Mouse (Mus musculus): ENCODE results near the gene Herc2. TPM values are rescaled to one million over a fixed set of nuclear protein-coding genes. Genes with fewer than 3 reads are reported as not detected.

Gene Herc2
- total and polyA plus RNA-seq, 3 experiments, result 14.6 to 41.0 (median 34.8) TPM

DNA sequence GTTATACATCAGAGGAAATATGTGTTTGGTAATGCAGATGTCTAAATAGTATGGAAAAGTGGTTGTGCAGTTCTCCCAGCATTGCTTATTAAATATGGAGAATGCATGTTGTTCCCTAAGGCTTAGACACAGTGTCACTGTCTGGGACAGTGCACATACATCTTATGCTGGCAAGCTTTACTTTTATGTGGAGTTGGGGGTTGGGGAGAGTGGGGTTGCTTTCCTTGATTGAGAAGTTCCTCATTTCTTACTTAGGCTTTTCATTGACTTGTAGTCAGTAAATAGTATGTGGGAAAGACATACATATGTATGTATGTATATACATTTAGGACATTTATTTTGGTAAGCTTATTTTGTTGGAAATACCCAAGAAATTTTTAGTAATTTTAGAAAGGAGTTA is 3.0 kb downstream of the Herc2 start:
- no peak for TF ChIP-seq POLR2A (IDR thresholded peaks at IDR 0.05; ENCODE audit: insufficient read depth, low read depth, low read length)
- no peak overlapping the region for H3K9ac ChIP-seq (ENCODE audit: low read depth, low read length)
- intact Hi-C loops (cut with DNase I), result loop anchor here (5.0 kb wide), 2 partner anchors 74 to 211 kb away; partner anchors contain the start of gene Cyfip1
- no peak overlapping the region for H3K4me3 ChIP-seq
- DNase-seq, result no peak
- H3K27me3 ChIP-seq (ENCODE audit: control insufficient read depth, insufficient read depth, low read length), result no peaks in the 10 kb centered on the region
- peaks cover 2% of the 10 kb centered on the region; the same call in 1 of the 2 replicates for H3K79me2 ChIP-seq (replicated peaks; ENCODE audit: control insufficient read depth, insufficient read depth, low read length)
- peaks cover 10% of the 10 kb centered on the region for H3K36me3 ChIP-seq (ENCODE audit: control insufficient read depth, insufficient read depth, low read length)
- peaks cover 1% of the 10 kb centered on the region for H3K4me1 ChIP-seq (ENCODE audit: control insufficient read depth, insufficient read depth, low read length)
- H3K27ac ChIP-seq, result no peak overlapping the region

DNA sequence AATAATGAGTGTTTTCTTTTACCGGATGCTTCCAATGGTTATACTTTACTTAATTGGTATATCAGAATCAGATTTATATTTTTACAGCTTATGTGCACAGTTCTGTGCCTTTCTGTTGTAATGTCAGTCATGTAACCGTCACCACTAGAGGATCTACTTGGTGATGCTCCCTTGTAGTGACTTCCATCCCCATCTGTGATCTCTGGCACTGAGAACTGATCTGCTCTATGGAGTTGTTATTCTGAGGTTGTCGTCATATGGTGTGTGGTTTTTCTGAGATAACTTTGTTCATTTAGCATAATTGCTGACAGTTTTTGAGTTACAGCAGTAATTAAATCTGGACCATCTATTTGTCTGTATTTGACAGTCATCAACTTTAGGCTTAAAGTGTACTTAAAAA is 5.3 kb downstream of the Herc2 start:
- Histone ChIP-seq H3K4me1 (ENCODE audit: control insufficient read depth, insufficient read depth, low read length) (peaks cover 1% of the 10 kb centered on the region; the same call in 1 of the 2 replicates), H3K27ac (no peak overlapping the region), H3K9ac (ENCODE audit: low read depth, low read length) (no peak overlapping the region), H3K36me3 (ENCODE audit: control insufficient read depth, insufficient read depth, low read length) (peaks cover 8% of the 10 kb centered on the region), H3K79me2 (replicated peaks; ENCODE audit: control insufficient read depth, insufficient read depth, low read length) (peaks cover 7% of the 10 kb centered on the region), H3K27me3 (ENCODE audit: control insufficient read depth, insufficient read depth, low read length) (no peaks in the 10 kb centered on the region), H3K4me3 (no peak overlapping the region)
- no peak for DNase-seq
- intact Hi-C loops (cut with DNase I), result no loop called here
- 83% methylated on average over 3 of the region's 3 CpGs for WGBS
- TF ChIP-seq POLR2A (IDR thresholded peaks at IDR 0.05; ENCODE audit: insufficient read depth, low read depth, low read length), result no peak
- no peak for TF ChIP-seq CTCF (IDR thresholded peaks at IDR 0.05)

DNA sequence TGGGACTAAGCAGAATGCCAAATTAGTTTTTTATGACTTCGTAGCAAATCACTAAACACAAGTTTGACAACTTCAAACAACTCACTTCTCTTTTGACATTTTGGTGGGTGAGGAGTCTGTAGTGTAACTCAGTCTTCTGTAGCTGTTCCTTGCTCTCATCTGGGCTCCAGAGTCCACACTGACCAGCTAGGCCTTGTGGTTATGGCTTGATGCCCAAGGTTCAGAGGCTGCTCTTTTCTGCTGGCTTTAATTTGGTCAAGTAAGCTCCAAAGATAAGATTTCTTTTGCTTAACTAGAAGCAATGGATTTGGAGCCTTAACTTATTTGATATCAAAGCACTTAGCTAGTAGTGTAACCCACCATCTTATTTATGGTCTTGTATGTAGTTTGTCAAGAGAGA is 14.9 kb downstream of the Herc2 start:
- H3K9ac ChIP-seq (ENCODE audit: low read depth, low read length), result no peak overlapping the region
- H3K4me1 ChIP-seq (ENCODE audit: control insufficient read depth, insufficient read depth, low read length), result peaks cover 6% of the 10 kb centered on the region
- no peaks in the 10 kb centered on the region; the same call in 1 of the 2 replicates for H3K36me3 ChIP-seq (ENCODE audit: control insufficient read depth, insufficient read depth, low read length)
- H3K79me2 ChIP-seq (replicated peaks; ENCODE audit: control insufficient read depth, insufficient read depth, low read length), result no peaks in the 10 kb centered on the region; the same call in 1 of the 2 replicates
- no peak overlapping the region for H3K4me3 ChIP-seq
- H3K27ac ChIP-seq, result no peak overlapping the region
- no peaks in the 10 kb centered on the region for H3K27me3 ChIP-seq (ENCODE audit: control insufficient read depth, insufficient read depth, low read length)
- TF ChIP-seq CTCF (IDR thresholded peaks at IDR 0.05) (no peak), POLR2A (IDR thresholded peaks at IDR 0.05; ENCODE audit: insufficient read depth, low read depth, low read length) (no peak), EP300 (IDR thresholded peaks at IDR 0.05; ENCODE audit: insufficient read depth, low read depth, low read length) (no peak)
- DNase-seq, result no peak
- intact Hi-C loops (cut with DNase I), result no loop called here
- 88% methylated on average over 1 of the region's 1 CpGs for whole genome bisulfite sequencing

DNA sequence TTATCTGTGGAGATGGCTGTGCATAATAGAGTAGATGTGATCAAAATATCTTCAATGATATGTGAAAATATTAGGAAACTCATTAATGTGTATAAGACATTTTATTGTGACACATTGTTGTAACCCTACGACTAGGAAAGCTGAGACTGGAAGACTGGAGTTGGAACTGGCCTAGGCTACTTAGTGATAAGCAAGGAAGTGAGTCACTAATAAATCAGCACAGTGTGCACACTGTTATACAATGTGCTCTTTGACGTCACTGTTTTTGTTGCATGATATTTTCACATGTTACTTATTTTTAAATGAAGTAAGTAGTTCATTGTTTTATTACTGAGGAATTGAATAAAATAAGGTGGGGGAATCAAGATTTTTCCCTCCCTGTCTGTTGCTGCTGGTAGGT is 16.1 kb downstream of the Herc2 start:
- H3K27ac ChIP-seq, result peak overlapping the region; percentile 26; the same call in 1 of the 2 replicates
- peaks cover 6% of the 10 kb centered on the region for H3K4me1 ChIP-seq (ENCODE audit: control insufficient read depth, insufficient read depth, low read length)
- no peak for DNase-seq
- H3K79me2 ChIP-seq (replicated peaks; ENCODE audit: control insufficient read depth, insufficient read depth, low read length), result no peaks in the 10 kb centered on the region; the same call in 1 of the 2 replicates
- no peaks in the 10 kb centered on the region for H3K27me3 ChIP-seq (ENCODE audit: control insufficient read depth, insufficient read depth, low read length)
- TF ChIP-seq POLR2A (IDR thresholded peaks at IDR 0.05; ENCODE audit: insufficient read depth, low read depth, low read length) (no peak), CTCF (IDR thresholded peaks at IDR 0.05) (no peak), EP300 (IDR thresholded peaks at IDR 0.05; ENCODE audit: insufficient read depth, low read depth, low read length) (no peak)
- intact Hi-C loops (cut with DNase I), result no loop called here
- H3K4me3 ChIP-seq, result no peak overlapping the region
- H3K9ac ChIP-seq (ENCODE audit: low read depth, low read length), result no peak overlapping the region
- no peaks in the 10 kb centered on the region; the same call in 1 of the 2 replicates for H3K36me3 ChIP-seq (ENCODE audit: control insufficient read depth, insufficient read depth, low read length)
- WGBS, result 23% methylated on average over 2 of the region's 2 CpGs

DNA sequence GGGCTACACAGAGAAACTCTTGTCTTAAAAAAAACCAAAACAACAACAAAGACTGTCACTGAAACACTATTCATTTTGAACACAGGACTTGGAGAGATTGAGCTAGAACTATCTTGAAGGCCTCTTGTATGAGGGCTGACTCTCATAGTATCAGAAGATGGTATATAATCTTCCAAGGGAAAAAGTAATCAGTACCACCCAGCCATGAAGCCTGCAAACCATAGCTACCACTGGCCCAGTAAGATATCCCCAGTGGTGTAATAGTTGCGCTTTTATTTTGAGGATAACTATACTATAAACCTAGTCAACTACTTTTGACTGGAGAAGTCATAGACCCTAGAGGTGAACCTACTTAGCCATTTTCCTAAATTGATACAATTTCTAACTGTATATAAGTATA is 16.6 kb downstream of the Herc2 start:
- Histone ChIP-seq H3K36me3 (ENCODE audit: control insufficient read depth, insufficient read depth, low read length) (no peaks in the 10 kb centered on the region; the same call in 1 of the 2 replicates), H3K27me3 (ENCODE audit: control insufficient read depth, insufficient read depth, low read length) (no peaks in the 10 kb centered on the region), H3K27ac (no peak overlapping the region; the same call in 1 of the 2 replicates), H3K4me1 (ENCODE audit: control insufficient read depth, insufficient read depth, low read length) (peaks cover 6% of the 10 kb centered on the region), H3K4me3 (no peak overlapping the region), H3K9ac (ENCODE audit: low read depth, low read length) (no peak overlapping the region), H3K79me2 (replicated peaks; ENCODE audit: control insufficient read depth, insufficient read depth, low read length) (no peaks in the 10 kb centered on the region; the same call in 1 of the 2 replicates)
- intact Hi-C loops (cut with DNase I), result no loop called here
- TF ChIP-seq CTCF (IDR thresholded peaks at IDR 0.05) (no peak), EP300 (IDR thresholded peaks at IDR 0.05; ENCODE audit: insufficient read depth, low read depth, low read length) (no peak), POLR2A (IDR thresholded peaks at IDR 0.05; ENCODE audit: insufficient read depth, low read depth, low read length) (no peak)
- no peak for DNase-seq
- 100% methylated on average over 1 of the region's 1 CpGs for WGBS

DNA sequence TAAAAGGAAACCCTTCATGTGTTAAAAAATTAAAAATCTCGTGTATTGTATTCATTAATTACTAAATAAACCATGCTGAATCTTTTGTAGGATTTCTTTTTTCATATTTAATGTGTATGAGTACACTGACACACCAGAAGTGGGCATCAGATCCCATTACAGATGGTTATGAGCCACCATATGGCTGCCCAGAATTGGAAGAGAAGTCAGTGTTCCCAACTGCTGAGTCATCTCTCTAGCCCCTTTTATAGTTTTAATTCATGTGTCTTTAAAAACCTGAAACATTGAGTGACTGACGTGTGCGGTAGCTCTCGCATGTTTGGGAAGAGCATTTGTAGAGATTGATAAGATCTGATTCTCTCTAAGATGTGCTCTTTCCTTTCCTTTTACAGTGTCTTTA is 21.7 kb downstream of the Herc2 start:
- Histone ChIP-seq H3K9ac (ENCODE audit: low read depth, low read length) (no peak overlapping the region), H3K4me3 (no peak overlapping the region), H3K36me3 (ENCODE audit: control insufficient read depth, insufficient read depth, low read length) (no peaks in the 10 kb centered on the region; the same call in 1 of the 2 replicates), H3K27ac (no peak overlapping the region), H3K79me2 (replicated peaks; ENCODE audit: control insufficient read depth, insufficient read depth, low read length) (no peaks in the 10 kb centered on the region; the same call in none of the 2 replicates), H3K27me3 (ENCODE audit: control insufficient read depth, insufficient read depth, low read length) (no peaks in the 10 kb centered on the region), H3K4me1 (ENCODE audit: control insufficient read depth, insufficient read depth, low read length) (no peaks in the 10 kb centered on the region)
- TF ChIP-seq POLR2A (IDR thresholded peaks at IDR 0.05; ENCODE audit: insufficient read depth, low read depth, low read length) (no peak), CTCF (IDR thresholded peaks at IDR 0.05) (no peak), EP300 (IDR thresholded peaks at IDR 0.05; ENCODE audit: insufficient read depth, low read depth, low read length) (no peak)
- WGBS, result 90% methylated on average over 4 of the region's 4 CpGs
- intact Hi-C loops (cut with DNase I), result no loop called here
- no peak for DNase-seq

All from heart, adult 2 months (tissue).